Mouse (Mus musculus): Measurements from ENCODE around the gene Mif.

DNA sequence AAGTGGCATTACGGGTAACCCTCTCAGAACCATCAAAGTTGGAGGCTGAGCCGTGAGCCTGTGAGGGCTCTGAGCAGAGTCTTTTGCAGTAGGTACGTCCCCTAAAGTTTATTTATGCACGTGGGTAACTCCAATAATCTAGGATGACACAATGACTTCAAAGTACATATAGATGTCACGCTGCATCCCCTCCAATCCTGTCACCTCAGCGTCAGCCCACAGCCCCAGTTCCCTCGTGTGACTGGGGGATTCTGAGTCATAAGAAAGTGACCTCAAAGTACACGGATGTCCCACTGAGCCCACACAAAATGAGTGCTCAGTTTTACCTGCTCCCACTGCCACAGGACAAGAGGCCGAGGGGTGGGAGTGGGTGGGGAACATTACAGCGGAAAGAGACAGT is 20.9 kb downstream of the Mif start:
- TF ChIP-seq POLR2A (IDR thresholded peaks at IDR 0.05; ENCODE audit: low read depth, low read length) (no peak), CTCF (IDR thresholded peaks at IDR 0.05; ENCODE audit: extremely low read depth, insufficient read length, insufficient replicate concordance, low read depth, low read length) (no peak)
